Mouse (Mus musculus): Measurements from ENCODE around the gene Bod1l. TPM values are rescaled to one million over a fixed set of nuclear protein-coding genes. Genes with fewer than 3 reads are reported as not detected.

Bod1l gene
- total RNA-seq, 4 experiments from 2014 or later, result 14.0 to 16.1 (median 15.5) TPM

- no peak for DNase-seq (ENCODE audit: low spot score in 2 of 2)
Observed at GRCm38 (mm10) chr5:41758671-41759639, 85.2 kb downstream of the Bod1l start.

DNA sequence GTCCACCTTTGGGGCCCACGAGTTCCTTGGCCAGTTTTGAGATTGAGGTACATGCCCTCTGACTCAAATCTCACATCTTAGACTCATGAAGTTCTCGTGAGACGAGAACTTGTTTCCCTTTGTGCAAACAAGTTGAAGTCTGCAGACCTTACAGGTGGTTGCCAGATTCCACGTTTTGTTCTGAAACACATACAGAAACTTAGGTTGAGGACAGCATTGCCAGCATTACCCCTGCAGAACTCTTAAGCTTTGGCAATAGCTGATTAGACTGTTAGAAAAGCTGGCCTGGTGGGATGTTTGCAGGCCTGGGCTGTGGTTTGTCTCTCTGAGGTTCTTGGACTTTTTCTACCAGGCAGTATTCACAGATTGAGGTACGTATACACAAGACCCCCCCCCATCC lies 86.8 kb downstream of the Bod1l start:
- DNase-seq (ENCODE audit: low spot score in 2 of 2), result no peak

GRCm38 (mm10) chr5:41756396-41756795 lies 87.7 kb downstream of the Bod1l start:
- DNase-seq (ENCODE audit: low spot score in 2 of 2), result no peak

GRCm38 (mm10) chr5:41755373-41755960 lies 88.6 kb downstream of the Bod1l start:
- no peak for DNase-seq (ENCODE audit: low spot score in 2 of 2)

GRCm38 (mm10) chr5:41754836-41755235 lies 89.3 kb downstream of the Bod1l start:
- DNase-seq (ENCODE audit: low spot score in 2 of 2), result no peak

- DNase-seq (ENCODE audit: low spot score in 2 of 2), result no peak
Observed at GRCm38 (mm10) chr5:41754226-41754775, 89.8 kb downstream of the Bod1l start.

- DNase-seq (ENCODE audit: low spot score in 2 of 2), result no peak
Observed at GRCm38 (mm10) chr5:41752721-41753120, 91.4 kb downstream of the Bod1l start.

DNA sequence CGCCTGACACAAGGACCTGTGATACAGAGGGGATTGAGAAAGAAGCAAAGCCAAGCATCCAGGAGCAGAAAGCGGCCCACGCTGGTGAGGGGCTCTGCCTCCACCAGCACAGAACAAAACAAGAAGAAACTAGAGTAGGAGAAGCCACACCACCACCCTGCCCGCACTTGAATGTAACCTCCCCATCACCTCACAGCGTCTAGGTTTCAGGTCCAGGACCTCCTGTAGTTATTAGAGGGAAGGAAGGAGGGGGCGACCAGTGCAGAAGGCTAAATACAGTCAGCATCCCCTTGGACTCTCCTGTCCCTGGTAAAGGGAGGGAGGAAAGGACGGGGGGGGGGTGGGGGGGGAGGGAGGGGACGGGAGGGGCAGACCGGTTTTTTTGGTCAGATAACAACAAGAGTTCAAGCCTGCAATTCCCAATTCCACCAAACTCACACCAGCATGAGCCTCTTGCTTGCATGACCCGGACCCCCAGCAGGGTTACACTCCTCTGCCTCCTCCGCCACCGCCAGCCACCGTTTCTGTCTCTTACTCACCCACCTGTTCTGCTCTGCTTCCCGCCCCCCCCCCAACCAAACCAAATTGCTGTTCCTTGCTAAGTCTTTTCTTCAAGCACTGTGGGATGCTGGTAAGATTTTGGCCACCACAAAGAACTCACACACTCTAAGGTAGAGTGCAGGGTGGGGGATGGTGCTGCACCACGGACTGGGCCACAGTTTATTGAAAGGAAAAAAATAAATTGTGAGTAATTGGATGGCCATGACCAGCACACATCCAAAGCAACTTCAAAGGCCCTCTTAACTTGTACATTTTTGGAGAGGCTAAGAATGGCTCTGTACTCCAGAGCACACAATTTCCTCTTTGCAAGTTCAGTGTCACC lies 99.0 kb downstream of the Bod1l start:
- DNase-seq (ENCODE audit: low spot score in 2 of 2), result no peak

DNA sequence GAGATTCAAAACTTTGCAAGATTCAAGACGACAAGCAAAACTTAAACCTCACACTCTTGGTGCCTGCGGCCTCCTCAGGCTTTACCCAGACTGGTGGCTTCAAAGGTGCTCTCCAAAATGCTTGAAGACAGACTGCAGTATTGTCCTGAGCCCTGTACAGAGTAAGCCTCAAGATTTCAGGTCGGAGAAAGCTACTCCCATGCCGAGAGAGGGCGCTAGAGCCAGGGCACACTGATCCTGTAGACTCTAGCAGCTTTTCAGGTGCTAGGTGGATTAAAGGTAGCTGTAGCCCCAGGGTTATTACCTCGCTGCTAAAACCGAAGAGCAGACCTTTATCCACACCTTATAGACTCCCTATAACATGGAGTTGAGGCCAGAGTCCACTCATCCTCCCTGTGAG lies 99.9 kb downstream of the Bod1l start:
- no peak for DNase-seq (ENCODE audit: low spot score in 2 of 2)

GRCm38 (mm10) chr5:41738817-41739216 lies 105.3 kb downstream of the Bod1l start:
- DNase-seq (ENCODE audit: low spot score in 2 of 2), result no peak

Small RNAs within 50 kb of the gene (microRNA-seq; reads per million reads assigned to microRNA genes)
- gene Mir6414, result not detected

Other genes starting within 250 kb of the Bod1l start
- 100 to 1,000 TPM in 1 of 4 experiments, 10 to 100 TPM in 3; 88.5 to 109 (median 96.2) TPM for gene Rab28, start 136.2 kb downstream of the Bod1l start, total RNA-seq (2022)
- gene Nkx3-2, start 79.8 kb downstream of the Bod1l start, total RNA-seq (2022), result not detected
- not detected for gene Gm16223, start 223.6 kb upstream of the Bod1l start, total RNA-seq (2022)

Data from gastrocnemius, adult 8-10 months (tissue).